Mouse (Mus musculus) liver, postnatal 0 days (tissue): ENCODE results near the gene Rem1. TPM values are rescaled to one million over a fixed set of nuclear protein-coding genes. Genes with fewer than 3 reads are reported as not detected.

Source experiments
- ATAC-seq: fragments of 200-750 bp; cut with Nextera tagmentation; 2 replicates; pipeline ENCODE4 v1.8.0; 2017; ENCODE audit warnings: mild to moderate bottlenecking, moderate library complexity
- DNase-seq: peaks from one replicate; pipeline ENCODE4 v3.0.0-alpha.2; 2016
- H3K27ac ChIP-seq: fragments of 300-500 bp; sonication (generic); 2 replicates; pipeline ENCODE4 v1.5.1; 2014; ENCODE audit warnings: antibody characterized with exemption, moderate library complexity, mild to moderate bottlenecking, low read depth
- H3K27me3 ChIP-seq: fragments of 300-500 bp; sonication (generic); 2 replicates; pipeline ENCODE4 v1.6.1; 2014; ENCODE audit warnings: low read length, control low read depth, mixed read lengths; ENCODE audit not compliant: insufficient read depth
- H3K36me3 ChIP-seq: fragments of 300-500 bp; sonication (generic); replicated peaks from 2 replicates; pipeline ENCODE4 v1.6.1; 2014; ENCODE audit warnings: mild to moderate bottlenecking, control low read depth, low read length, moderate library complexity, mixed read lengths; ENCODE audit not compliant: insufficient read depth
- H3K4me1 ChIP-seq: fragments of 300-500 bp; sonication (generic); 2 replicates; pipeline ENCODE4 v1.6.1; 2014; ENCODE audit warnings: antibody characterized with exemption, mild to moderate bottlenecking, control low read depth; ENCODE audit not compliant: insufficient read depth
- H3K4me2 ChIP-seq: fragments of 300-500 bp; sonication (generic); 2 replicates; pipeline ENCODE4 v1.6.1; 2014; ENCODE audit warnings: low read depth, mild to moderate bottlenecking, low read length, moderate library complexity, mixed read lengths
- H3K4me3 ChIP-seq: fragments of 300-500 bp; sonication (generic); 2 replicates; pipeline ENCODE4 v1.5.1; 2014; ENCODE audit warnings: low read depth, low read length
- H3K9ac ChIP-seq: fragments of 300-500 bp; sonication (generic); replicated peaks from 2 replicates; pipeline ENCODE4 v1.6.1; 2014; ENCODE audit warnings: mild to moderate bottlenecking, moderate library complexity
- H3K9me3 ChIP-seq: fragments of 300-500 bp; sonication (generic); 2 replicates; pipeline ENCODE4 v1.6.1; 2016; ENCODE audit warnings: mild to moderate bottlenecking, control low read depth, low read length, mixed read lengths
- CTCF ChIP-seq: sonication (generic); IDR thresholded peaks from 2 replicates; pipeline ENCODE4 v1.5.1; 2016; ENCODE audit warnings: antibody characterized with exemption, low read depth
- EP300 ChIP-seq: IDR thresholded peaks from 2 replicates; pipeline ENCODE4 v1.6.1; 2016; ENCODE audit warnings: antibody characterized with exemption, low read depth, mild to moderate bottlenecking
- WGBS: fragments of 180-500 bp; shearing (Covaris S2); extraction: QIAGEN DNeasy Blood & Tissue Kit; methylation state at CpG from one replicate; pipeline ENCODE4 v1.1.7; 2014; ENCODE audit not compliant: insufficient replicate concordance; 5-methylcytosine and 5-hydroxymethylcytosine counted together
- polyA plus RNA-seq: library from polyadenylated mRNA; unstranded; fragments of >200 nt; fragmentation: Nextera tagmentation; extraction: Ambion mirVana; gene quantifications from 2 replicates; pipeline ENCODE4 v1.2.1, GENCODE M21; 2015

The Rem1 gene
- polyA plus RNA-seq, 1 experiment from 2014 or later, result 1.6 TPM

DNA sequence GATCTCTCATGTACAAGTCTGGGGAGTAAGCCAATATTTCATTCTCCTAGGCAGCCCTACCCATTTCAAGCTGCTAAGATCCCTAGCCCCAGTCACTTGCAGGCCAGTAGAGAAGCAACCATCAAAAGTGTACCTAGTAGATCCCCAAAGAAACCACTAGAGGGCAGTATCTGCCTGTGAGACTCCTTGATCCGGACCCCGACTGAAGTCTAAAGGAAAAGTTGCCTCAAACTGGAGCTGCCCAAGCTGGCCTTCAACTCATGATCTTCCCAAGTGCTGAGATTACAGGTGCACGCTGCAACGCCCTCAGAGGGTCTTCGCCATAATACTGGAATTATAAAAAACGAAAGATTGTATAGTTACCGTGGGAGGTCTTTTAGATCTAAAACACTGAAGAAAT lies 11.2 kb upstream of the Rem1 start:
- Histone ChIP-seq H3K4me3 (no peak overlapping the region), H3K27me3 (no peaks in the 10 kb centered on the region), H3K4me2 (no peak overlapping the region), H3K27ac (no peak overlapping the region), H3K36me3 (no peaks in the 10 kb centered on the region), H3K9me3 (no peaks in the 10 kb centered on the region), H3K9ac (no peak overlapping the region), H3K4me1 (no peaks in the 10 kb centered on the region)
- TF ChIP-seq CTCF (peak; percentile 89), EP300 (no peak)
- 12% methylated on average over 7 of the region's 7 CpGs for WGBS
- DNase-seq (peak; percentile 37), ATAC-seq (peak; percentile 56; the same call in 1 of the 2 replicates)

DNA sequence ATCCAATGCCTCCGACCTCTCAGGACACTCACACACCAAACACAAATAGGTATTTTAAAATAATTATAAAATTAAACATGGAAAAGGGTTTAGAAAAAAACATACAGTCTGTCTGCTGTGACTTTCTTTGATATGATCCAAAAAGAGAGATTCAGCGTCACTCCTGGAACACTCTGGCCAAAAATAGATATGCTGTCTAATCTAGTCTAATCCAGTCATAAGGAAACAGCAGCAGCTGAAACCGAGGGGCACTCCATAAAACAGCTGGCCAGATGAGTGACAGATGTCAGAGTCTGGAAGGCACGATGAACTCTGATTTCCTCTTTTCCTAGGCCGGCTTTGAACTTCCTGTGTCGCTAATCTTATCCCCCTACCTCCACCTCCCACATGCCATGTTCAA lies 10.3 kb upstream of the Rem1 start:
- DNase-seq (no peak), ATAC-seq (no peak)
- H3K27me3 ChIP-seq, result no peaks in the 10 kb centered on the region
- no peak overlapping the region for H3K4me2 ChIP-seq
- no peak overlapping the region for H3K4me3 ChIP-seq
- no peak overlapping the region for H3K9ac ChIP-seq
- no peaks in the 10 kb centered on the region for H3K36me3 ChIP-seq
- 45% methylated on average over 6 of the region's 6 CpGs for WGBS
- no peaks in the 10 kb centered on the region for H3K9me3 ChIP-seq
- TF ChIP-seq CTCF (no peak), EP300 (no peak)
- no peak overlapping the region for H3K27ac ChIP-seq
- H3K4me1 ChIP-seq, result no peaks in the 10 kb centered on the region

DNA sequence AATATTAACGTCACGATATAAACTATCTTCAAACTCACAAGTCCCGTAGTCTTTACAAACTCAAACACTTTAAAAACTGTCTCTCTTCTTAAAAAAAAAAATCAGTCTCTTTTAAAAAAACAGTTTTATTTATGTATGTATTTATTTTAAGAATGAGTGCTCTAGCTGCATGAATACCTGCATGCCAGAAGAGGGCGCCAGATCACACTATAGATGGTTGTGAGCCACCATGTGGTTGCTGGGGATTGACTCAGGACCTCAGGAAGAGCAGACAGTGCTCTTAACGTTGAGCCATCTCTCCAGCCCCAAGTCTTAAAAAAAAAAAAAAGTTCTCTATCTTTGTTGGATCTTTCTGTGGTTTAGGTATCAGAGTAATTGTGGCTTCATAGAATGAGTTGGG lies 9.4 kb upstream of the Rem1 start:
- no peak for TF ChIP-seq EP300
- peak; percentile 56 for TF ChIP-seq CTCF
- no peaks in the 10 kb centered on the region for H3K27me3 ChIP-seq
- DNase-seq (no peak), ATAC-seq (no peak)
- no peak overlapping the region for H3K4me3 ChIP-seq
- no peaks in the 10 kb centered on the region for H3K36me3 ChIP-seq
- H3K9me3 ChIP-seq, result no peaks in the 10 kb centered on the region
- no peaks in the 10 kb centered on the region for H3K4me1 ChIP-seq
- H3K9ac ChIP-seq, result no peak overlapping the region
- WGBS, result 57% methylated on average over 5 of the region's 5 CpGs
- no peak overlapping the region for H3K4me2 ChIP-seq
- H3K27ac ChIP-seq, result no peak overlapping the region

DNA sequence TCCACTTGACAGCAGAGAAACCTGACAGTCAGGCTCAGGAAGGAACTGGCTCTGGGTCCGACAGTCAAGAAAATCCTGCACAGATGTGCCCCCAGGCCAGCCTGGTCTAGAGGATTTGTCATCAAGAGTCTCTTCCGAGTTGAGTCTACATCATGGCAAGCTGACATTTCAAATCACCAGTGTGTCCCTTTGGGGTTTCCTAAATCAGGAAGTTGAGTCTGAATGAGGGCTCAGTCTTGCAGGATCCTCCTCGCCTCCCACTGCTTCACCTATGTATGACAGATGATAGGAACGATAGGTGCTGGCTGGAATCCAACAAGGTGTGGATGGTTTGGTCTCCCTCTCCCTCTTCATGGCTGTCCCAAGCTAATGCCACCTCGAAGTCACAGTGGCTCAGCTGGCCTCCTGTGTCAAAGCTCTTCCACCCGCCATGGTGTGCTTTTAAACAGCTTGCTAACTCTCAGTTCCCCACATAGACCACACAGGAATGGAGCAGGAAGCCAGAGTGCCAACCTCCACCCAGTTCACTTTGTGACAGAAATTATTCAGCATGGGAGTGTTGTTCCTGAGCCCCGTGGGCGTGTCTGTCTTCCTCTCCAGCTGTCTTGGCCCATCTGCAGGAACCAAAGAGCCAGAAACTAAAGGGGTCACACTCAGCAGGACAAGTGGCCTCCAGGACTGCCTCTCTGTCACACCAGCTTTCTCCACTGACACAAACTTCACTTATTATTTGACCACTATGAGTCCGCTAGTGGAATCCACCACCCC lies 6.2 kb upstream of the Rem1 start:
- Histone ChIP-seq H3K27me3 (peaks cover 2% of the 10 kb centered on the region; the same call in 1 of the 2 replicates), H3K4me1 (no peaks in the 10 kb centered on the region), H3K9me3 (no peaks in the 10 kb centered on the region), H3K36me3 (no peaks in the 10 kb centered on the region), H3K4me2 (no peak overlapping the region), H3K4me3 (no peak overlapping the region), H3K27ac (no peak overlapping the region), H3K9ac (no peak overlapping the region)
- TF ChIP-seq EP300 (no peak), CTCF (no peak)
- no peak for DNase-seq
- no peak for ATAC-seq
- 38% methylated on average over 9 of the region's 9 CpGs for WGBS

DNA sequence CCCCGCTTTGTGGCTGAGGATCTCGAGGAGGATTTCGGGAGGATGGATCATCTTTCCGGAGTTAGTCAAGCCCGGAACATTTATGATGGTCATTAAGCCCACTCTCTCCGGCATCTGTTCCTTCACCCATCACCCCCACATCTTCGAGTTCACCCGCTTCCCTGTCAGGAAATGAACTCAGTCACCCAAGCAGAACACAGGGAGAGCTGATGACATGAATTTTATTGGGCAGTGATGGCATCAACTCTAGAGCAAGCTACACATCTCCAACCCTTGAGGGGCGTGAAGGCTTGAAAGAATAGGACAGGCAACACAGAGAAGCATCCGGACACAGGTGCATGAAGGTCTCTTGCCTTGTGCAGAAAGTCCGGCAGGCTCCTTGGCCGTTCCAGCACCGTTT lies 4.6 kb upstream of the Rem1 start:
- TF ChIP-seq EP300, result no peak
- no peak for TF ChIP-seq CTCF

DNA sequence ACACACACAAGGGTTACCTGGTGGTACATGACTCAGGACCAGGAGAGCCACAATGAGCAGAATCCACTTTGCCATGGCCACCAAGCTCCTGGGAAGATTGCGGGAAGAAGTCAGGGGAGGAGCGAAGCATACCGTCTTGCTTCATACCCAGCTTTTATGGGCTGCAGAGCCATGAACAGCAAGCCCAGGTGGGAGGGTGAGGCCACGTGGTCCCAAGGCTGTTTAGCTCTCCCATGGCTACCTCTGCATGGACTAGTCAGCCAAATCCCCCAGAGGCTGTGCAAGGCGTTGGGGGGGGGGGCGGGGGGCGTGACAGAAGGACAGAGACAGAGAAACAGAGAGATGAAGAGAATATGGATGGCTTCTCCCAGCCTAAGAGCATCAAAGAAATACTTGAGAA lies 3.8 kb upstream of the Rem1 start, which contains the start of gene Defb25:
Defb25 (minus strand) TSS at position 101 of the 400 bp plus-strand sequence.
- no peak within 1 kb of the TSS for H3K9ac ChIP-seq
- TF ChIP-seq EP300, result no peak
- TF ChIP-seq CTCF, result no peak
- no peaks in the 10 kb centered on the region for H3K36me3 ChIP-seq
- no peak within 1 kb of the TSS for H3K4me3 ChIP-seq
- ATAC-seq (no peak), DNase-seq (no peak)
- no peak within 1 kb of the TSS for H3K27ac ChIP-seq
- H3K4me1 ChIP-seq, result no peaks in the 10 kb centered on the region
- H3K27me3 ChIP-seq, result peaks cover 26% of the 10 kb centered on the region
- H3K4me2 ChIP-seq, result no peak within 1 kb of the TSS
- 69% methylated on average over 7 of the region's 7 CpGs for WGBS
- no peaks in the 10 kb centered on the region for H3K9me3 ChIP-seq

More for the DNA sequence above, 4.6 kb upstream of the Rem1 start:
- WGBS, result 68% methylated on average over 13 of the region's 13 CpGs
- H3K4me3 ChIP-seq, result no peak overlapping the region
- H3K4me2 ChIP-seq, result no peak overlapping the region
- H3K36me3 ChIP-seq, result no peaks in the 10 kb centered on the region
- no peak overlapping the region for H3K9ac ChIP-seq
- DNase-seq (no peak), ATAC-seq (no peak)
- no peak overlapping the region for H3K27ac ChIP-seq
- H3K27me3 ChIP-seq, result peaks cover 18% of the 10 kb centered on the region
- no peaks in the 10 kb centered on the region for H3K9me3 ChIP-seq
- no peaks in the 10 kb centered on the region for H3K4me1 ChIP-seq
